ENCODE assay signal across 14 mouse cellular contexts in genomic region chr2:33498280-33498679, GRCm38 (mm10). TPM values are rescaled to one million over a fixed set of nuclear protein-coding genes. Genes with fewer than 3 reads are reported as not detected.
DNase-seq lines count a peak whose midpoint lies in the region; ATAC-seq lines count a peak whose summit lies in the region.
"Had no signal": no experiment of that assay in that cellular context is flagged by ENCODE, and none has a peak within 500 bp of the region (broad histone marks: within the 10 kb centered on the region; RNA-seq: fewer than 3 reads in every experiment).

No protein-coding gene starts in this region.

- 68% methylated on average over 4 of the region's 4 CpGs for WGBS in kidney, embryonic 14.5 days

- H3K36me3 ChIP-seq in kidney, embryonic 14.5 days (ENCODE audit: control insufficient read depth, insufficient read depth, low read length) = no peaks in the 10 kb centered on the region
- H3K36me3 ChIP-seq: hindbrain, embryonic 15.5 days; midbrain, embryonic 15.5 days had no signal

- no peak overlapping the region for H3K9ac ChIP-seq in kidney, embryonic 14.5 days (ENCODE audit: low read depth, low read length)
- H3K9ac ChIP-seq: hindbrain, embryonic 15.5 days; midbrain, embryonic 15.5 days had no signal

- H3K27me3 ChIP-seq in kidney, embryonic 14.5 days (ENCODE audit: control insufficient read depth, insufficient read depth, low read length) = no peaks in the 10 kb centered on the region
- H3K27me3 ChIP-seq: hindbrain, embryonic 15.5 days; midbrain, embryonic 15.5 days had no signal

- H3K4me1 ChIP-seq in kidney, embryonic 14.5 days (ENCODE audit: control insufficient read depth, insufficient read depth, low read length) = no peaks in the 10 kb centered on the region
- H3K4me1 ChIP-seq: hindbrain, embryonic 15.5 days; midbrain, embryonic 15.5 days had no signal

- H3K27ac ChIP-seq in kidney, embryonic 14.5 days (ENCODE audit: low read depth, low read length) = no peak overlapping the region
- H3K27ac ChIP-seq: hindbrain, embryonic 15.5 days; midbrain, embryonic 15.5 days had no signal

- peaks cover 11% of the 10 kb centered on the region for H3K9me3 ChIP-seq in kidney, embryonic 14.5 days (ENCODE audit: control insufficient read depth, low read length)
- H3K9me3 ChIP-seq: midbrain, embryonic 15.5 days had no signal

- no peak overlapping the region for H3K4me2 ChIP-seq in kidney, embryonic 14.5 days (replicated peaks; ENCODE audit: low read depth, low read length)
- H3K4me2 ChIP-seq: hindbrain, embryonic 15.5 days; midbrain, embryonic 15.5 days had no signal

- ATAC-seq in kidney, embryonic 14.5 days (ENCODE audit: low FRiP score, low TSS enrichment) = no peak
- no peak for ATAC-seq in activated CD4-positive, CD25-positive, alpha-beta regulatory T cell, adult 4 months
- ATAC-seq: midbrain, embryonic 15.5 days had no signal

- peak; percentile 34 to 41 for DNase-seq in cerebellum, adult 18-20 months
- DNase-seq in cerebellum, postnatal 4 days (ENCODE audit: low spot score in 2 of 2) = no peak
- peak; percentile 8 to 22 for DNase-seq in kidney, postnatal 36 days
- DNase-seq in NIH3T3 (ENCODE audit: low read depth) = peak; percentile 71
- DNase-seq in cerebellum, postnatal 14 days = peak; percentile 32 to 34
- DNase-seq in gastrocnemius, postnatal 4 days (ENCODE audit: low spot score in 2 of 2) = no peak
- DNase-seq: B cell, adult 2 months; heart, postnatal 14 days; lung, adult 2 months had no signal

- H3K4me3 ChIP-seq in kidney, embryonic 14.5 days (ENCODE audit: low read length) = no peak overlapping the region
- H3K4me3 ChIP-seq: erythroblast, embryonic 14.5 days; hindbrain, embryonic 15.5 days; midbrain, embryonic 15.5 days had no signal

RNA-seq across cellular contexts. Expression of gene Zbtb43, which starts 29.9 kb away (rescaled TPM):
- polyA plus RNA-seq in kidney, embryonic 14.5 days (2014; fragmentation: Nextera tagmentation; extraction: Ambion mirVana) = 11.8 and 25.5 TPM in 2 replicates
- 10 to 100 TPM; 16.4 TPM for polyA plus RNA-seq in activated CD4-positive, CD25-positive, alpha-beta regulatory T cell, adult 4 months (2017; shearing (Covaris generic))
- total RNA-seq in gastrocnemius, postnatal 4 days (2021) = 10 to 100 TPM; 15.7 to 18.1 TPM

Comparison
In these comparisons a context has a peak if more than half of its experiments do, and no peak if none do; other contexts are left out.
1. DNase-seq: peak in cerebellum, adult 18-20 months (2 of 2), kidney, postnatal 36 days (2 of 2), NIH3T3 (single experiment) and cerebellum, postnatal 14 days (2 of 2); none in cerebellum, postnatal 4 days (0 of 2) and gastrocnemius, postnatal 4 days (0 of 2).